Mouse (Mus musculus): Measurements from ENCODE around the gene Lrtm2. TPM values are rescaled to one million over a fixed set of nuclear protein-coding genes. Genes with fewer than 3 reads are reported as not detected.

Lrtm2 gene
- polyA plus RNA-seq, 1 experiment from 2014 or later = 0.04 TPM

DNA sequence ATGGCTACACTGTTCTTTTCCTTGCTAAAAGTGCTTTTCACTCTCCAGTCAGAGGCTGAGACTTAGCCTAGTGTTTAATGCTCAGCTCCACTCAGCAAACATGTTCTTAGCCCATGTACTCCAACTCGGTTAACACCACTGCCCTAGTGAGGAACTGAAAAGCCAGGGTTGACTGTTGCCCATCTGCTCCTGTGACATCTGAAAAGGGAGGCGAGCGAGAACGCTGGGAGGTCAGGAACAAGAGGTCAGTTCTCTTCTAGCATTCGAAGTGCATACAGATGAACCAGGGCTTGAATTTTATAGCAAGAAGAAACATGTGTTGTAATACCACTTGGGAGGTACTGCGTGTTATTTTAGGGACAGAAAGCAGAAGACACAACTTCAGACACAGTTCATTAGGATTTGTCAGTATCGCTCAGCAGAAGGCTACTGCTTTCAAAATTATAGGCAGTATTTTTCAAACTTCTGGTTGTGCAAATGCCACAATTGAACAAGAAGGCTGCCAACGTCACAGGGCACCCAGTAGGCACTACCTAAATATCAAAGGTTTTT is 27.5 kb upstream of the Lrtm2 start:
- Histone ChIP-seq H3K36me3 (ENCODE audit: control insufficient read depth, insufficient read depth) (peaks cover 79% of the 10 kb centered on the region), H3K4me2 (replicated peaks; ENCODE audit: low read depth) (no peak overlapping the region), H3K9me3 (ENCODE audit: control insufficient read depth) (no peaks in the 10 kb centered on the region), H3K9ac (ENCODE audit: low read depth, low read length) (no peak overlapping the region), H3K27me3 (replicated peaks; ENCODE audit: control insufficient read depth, insufficient read depth, low read length) (no peaks in the 10 kb centered on the region), H3K27ac (ENCODE audit: low read depth, low read length) (no peak overlapping the region), H3K4me1 (replicated peaks; ENCODE audit: control insufficient read depth, insufficient read depth, low read length) (no peaks in the 10 kb centered on the region), H3K4me3 (ENCODE audit: low read depth, low read length) (no peak overlapping the region)
- TF ChIP-seq CTCF (IDR thresholded peaks at IDR 0.05; ENCODE audit: low read depth) = no peak
- no peak for ATAC-seq
- 92% methylated on average over 8 of the region's 8 CpGs for WGBS

DNA sequence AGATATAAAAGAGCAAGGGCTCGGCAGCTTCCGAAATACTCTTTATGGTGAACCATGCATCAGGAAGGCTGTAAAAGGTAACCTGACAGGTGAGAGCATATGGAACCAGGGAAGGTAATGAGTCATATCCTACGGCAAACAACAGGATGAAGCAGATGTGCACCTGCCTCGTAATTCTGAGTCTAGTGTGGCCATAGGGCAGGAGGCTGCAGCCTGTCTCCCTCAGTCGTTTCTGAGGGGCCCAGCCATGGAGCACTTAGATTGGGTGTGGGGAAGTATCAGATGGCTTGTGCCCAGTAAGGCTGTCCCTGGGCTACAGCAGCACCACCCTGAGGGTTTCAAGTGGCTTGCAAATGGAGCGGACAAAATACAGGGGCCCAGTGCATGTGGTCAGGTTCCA is 21.9 kb upstream of the Lrtm2 start:
- Histone ChIP-seq H3K4me3 (ENCODE audit: low read depth, low read length) (no peak overlapping the region), H3K27ac (ENCODE audit: low read depth, low read length) (no peak overlapping the region), H3K9me3 (ENCODE audit: control insufficient read depth) (no peaks in the 10 kb centered on the region), H3K4me2 (replicated peaks; ENCODE audit: low read depth) (no peak overlapping the region), H3K9ac (ENCODE audit: low read depth, low read length) (no peak overlapping the region), H3K36me3 (ENCODE audit: control insufficient read depth, insufficient read depth) (peaks cover 44% of the 10 kb centered on the region), H3K27me3 (replicated peaks; ENCODE audit: control insufficient read depth, insufficient read depth, low read length) (no peaks in the 10 kb centered on the region), H3K4me1 (replicated peaks; ENCODE audit: control insufficient read depth, insufficient read depth, low read length) (no peaks in the 10 kb centered on the region)
- 51% methylated on average over 6 of the region's 6 CpGs for WGBS
- TF ChIP-seq CTCF (IDR thresholded peaks at IDR 0.05; ENCODE audit: low read depth) = no peak
- peak; percentile 66 for ATAC-seq

DNA sequence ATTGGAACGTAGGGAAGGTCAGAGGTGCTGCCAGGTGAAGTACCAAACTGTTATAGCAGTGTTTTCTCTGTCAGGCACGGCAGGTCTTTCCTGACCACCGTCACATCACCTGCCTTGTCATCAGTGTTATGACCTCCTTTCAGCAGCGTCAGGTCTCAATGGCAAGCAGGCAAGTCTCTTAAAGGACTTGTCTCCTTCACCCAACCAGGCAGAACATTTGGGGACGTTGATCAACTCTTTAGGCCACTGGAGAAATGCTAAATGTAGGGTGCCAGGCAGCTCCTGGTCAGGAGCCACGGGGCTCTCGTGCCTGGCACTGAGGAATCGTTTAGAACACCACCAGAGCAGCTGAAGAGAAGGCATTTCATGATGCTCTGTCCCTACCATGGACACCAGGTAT is 21.1 kb upstream of the Lrtm2 start:
- H3K27me3 ChIP-seq (replicated peaks; ENCODE audit: control insufficient read depth, insufficient read depth, low read length) = no peaks in the 10 kb centered on the region
- 76% methylated on average over 8 of the region's 8 CpGs for WGBS
- H3K9me3 ChIP-seq (ENCODE audit: control insufficient read depth) = no peaks in the 10 kb centered on the region
- H3K36me3 ChIP-seq (ENCODE audit: control insufficient read depth, insufficient read depth) = peaks cover 38% of the 10 kb centered on the region
- no peak overlapping the region for H3K9ac ChIP-seq (ENCODE audit: low read depth, low read length)
- no peak overlapping the region for H3K4me3 ChIP-seq (ENCODE audit: low read depth, low read length)
- H3K27ac ChIP-seq (ENCODE audit: low read depth, low read length) = no peak overlapping the region
- H3K4me2 ChIP-seq (replicated peaks; ENCODE audit: low read depth) = no peak overlapping the region
- ATAC-seq = no peak
- H3K4me1 ChIP-seq (replicated peaks; ENCODE audit: control insufficient read depth, insufficient read depth, low read length) = no peaks in the 10 kb centered on the region
- TF ChIP-seq CTCF (IDR thresholded peaks at IDR 0.05; ENCODE audit: low read depth) = no peak

GRCm38 (mm10) chr6:119350703-119351198 is 20.2 kb upstream of the Lrtm2 start:
- H3K9me3 ChIP-seq (ENCODE audit: control insufficient read depth) = no peaks in the 10 kb centered on the region
- no peak for TF ChIP-seq CTCF (IDR thresholded peaks at IDR 0.05; ENCODE audit: low read depth)
- no peaks in the 10 kb centered on the region for H3K27me3 ChIP-seq (replicated peaks; ENCODE audit: control insufficient read depth, insufficient read depth, low read length)
- H3K4me3 ChIP-seq (ENCODE audit: low read depth, low read length) = no peak overlapping the region
- no peak overlapping the region for H3K9ac ChIP-seq (ENCODE audit: low read depth, low read length)
- no peak for ATAC-seq
- H3K27ac ChIP-seq (ENCODE audit: low read depth, low read length) = no peak overlapping the region; the same call in 1 of the 2 replicates
- no peak overlapping the region for H3K4me2 ChIP-seq (replicated peaks; ENCODE audit: low read depth)
- peaks cover 33% of the 10 kb centered on the region for H3K36me3 ChIP-seq (ENCODE audit: control insufficient read depth, insufficient read depth)
- no peaks in the 10 kb centered on the region for H3K4me1 ChIP-seq (replicated peaks; ENCODE audit: control insufficient read depth, insufficient read depth, low read length)
- WGBS = 82% methylated on average over 9 of the region's 9 CpGs

- peaks cover 8% of the 10 kb centered on the region for H3K36me3 ChIP-seq (ENCODE audit: control insufficient read depth, insufficient read depth)
- WGBS = 0% methylated on average over 1 of the region's 1 CpGs
- no peak overlapping the region for H3K27ac ChIP-seq (ENCODE audit: low read depth, low read length)
- TF ChIP-seq CTCF (IDR thresholded peaks at IDR 0.05; ENCODE audit: low read depth) = peak; percentile 86
- ATAC-seq = no peak
- H3K4me1 ChIP-seq (replicated peaks; ENCODE audit: control insufficient read depth, insufficient read depth, low read length) = no peaks in the 10 kb centered on the region
- no peak overlapping the region for H3K4me2 ChIP-seq (replicated peaks; ENCODE audit: low read depth)
- H3K27me3 ChIP-seq (replicated peaks; ENCODE audit: control insufficient read depth, insufficient read depth, low read length) = no peaks in the 10 kb centered on the region
- H3K4me3 ChIP-seq (ENCODE audit: low read depth, low read length) = no peak overlapping the region
- no peak overlapping the region for H3K9ac ChIP-seq (ENCODE audit: low read depth, low read length)
- no peaks in the 10 kb centered on the region for H3K9me3 ChIP-seq (ENCODE audit: control insufficient read depth)
Observed at GRCm38 (mm10) chr6:119348234-119348633, 17.7 kb upstream of the Lrtm2 start.

DNA sequence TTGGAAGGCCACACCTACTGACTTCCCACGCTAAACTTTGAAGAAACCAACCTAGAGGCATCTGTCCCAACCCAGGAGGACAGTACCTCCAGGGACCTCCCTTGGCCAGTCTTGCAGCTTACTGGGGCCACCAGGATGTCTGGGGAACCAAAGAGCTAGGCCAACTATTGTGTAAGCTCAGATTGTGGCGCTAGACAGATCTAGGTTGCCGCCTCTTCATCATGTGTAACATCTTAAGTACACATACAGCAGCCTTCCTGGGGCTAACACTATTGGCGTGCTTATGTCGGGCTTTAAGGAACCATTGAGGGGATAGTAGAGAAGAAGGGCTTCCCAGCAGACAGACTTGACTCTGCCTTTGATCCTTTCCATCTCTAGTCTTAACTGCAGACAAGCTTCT is 17.2 kb upstream of the Lrtm2 start:
- TF ChIP-seq CTCF (IDR thresholded peaks at IDR 0.05; ENCODE audit: low read depth) = no peak
- Histone ChIP-seq H3K27me3 (replicated peaks; ENCODE audit: control insufficient read depth, insufficient read depth, low read length) (no peaks in the 10 kb centered on the region), H3K9me3 (ENCODE audit: control insufficient read depth) (no peaks in the 10 kb centered on the region), H3K36me3 (ENCODE audit: control insufficient read depth, insufficient read depth) (peaks cover 4% of the 10 kb centered on the region; the same call in 1 of the 2 replicates), H3K4me1 (replicated peaks; ENCODE audit: control insufficient read depth, insufficient read depth, low read length) (no peaks in the 10 kb centered on the region), H3K4me2 (replicated peaks; ENCODE audit: low read depth) (no peak overlapping the region), H3K9ac (ENCODE audit: low read depth, low read length) (no peak overlapping the region), H3K27ac (ENCODE audit: low read depth, low read length) (no peak overlapping the region), H3K4me3 (ENCODE audit: low read depth, low read length) (no peak overlapping the region)
- 62% methylated on average over 5 of the region's 5 CpGs for WGBS
- no peak for ATAC-seq
